Mouse (Mus musculus): ENCODE data around the gene Heph. TPM values are rescaled to one million over a fixed set of nuclear protein-coding genes. Genes with fewer than 3 reads are reported as not detected.
"Not testable (repeated sequence)": the region's sequence is repeated elsewhere in the genome, so short reads cannot be mapped to it uniquely, and the experiment has no call there.

Heph gene
- polyA plus RNA-seq (2015; fragmentation: Nextera tagmentation; extraction: Ambion mirVana) = 4.7 and 5.9 TPM in 2 replicates

DNA sequence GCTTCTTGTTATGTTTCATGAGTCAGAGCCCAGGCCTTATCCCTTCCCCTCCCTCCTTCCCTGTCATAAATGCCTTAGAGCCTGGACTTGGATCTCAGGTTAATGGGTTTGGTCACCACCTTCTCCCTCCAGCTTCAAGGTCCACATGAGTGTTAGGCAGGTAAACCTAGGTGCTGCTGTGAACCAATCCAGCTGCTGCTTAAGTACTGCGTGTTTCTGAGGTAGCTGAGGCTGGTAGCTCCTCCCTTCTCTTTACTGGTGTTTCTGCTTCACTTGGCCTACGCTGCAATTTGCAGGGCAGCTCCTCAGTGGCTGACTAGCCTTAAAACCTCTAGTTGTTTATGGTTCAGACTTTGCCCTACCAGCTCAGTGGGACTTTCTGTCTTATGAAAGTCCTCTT is at the start of gene Heph:
Gene Heph (plus strand): TSS at position 211 of the 400 bp plus-strand sequence.
- H3K4me1 ChIP-seq (replicated peaks) = no peaks in the 10 kb centered on the region
- H3K4me3 ChIP-seq = peak within 1 kb of the TSS; percentile 20; the same call in 1 of the 2 replicates
- WGBS = 69% methylated on average over 2 of the region's 2 CpGs

DNA sequence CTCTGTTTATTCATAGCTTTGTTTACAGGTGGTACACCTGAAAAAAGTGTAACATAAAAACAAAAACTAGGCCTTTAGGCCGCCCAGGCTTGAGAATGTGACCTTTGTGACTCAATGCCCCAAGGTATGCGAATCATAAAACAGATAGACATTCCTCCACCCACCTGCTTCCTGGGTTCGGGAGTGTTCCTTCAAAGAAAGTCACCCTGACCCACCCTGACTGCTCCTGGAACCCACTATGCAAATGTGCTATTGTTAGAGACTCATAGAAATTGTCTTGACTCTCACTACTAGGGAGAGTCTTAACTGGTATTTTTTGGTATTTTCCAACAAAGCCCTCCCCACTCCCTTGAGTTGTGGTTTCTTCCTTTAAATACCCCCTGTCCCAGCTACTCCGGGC is 39.8 kb upstream of the Heph start:
- H3K4me2 ChIP-seq; H3K27ac ChIP-seq (replicated peaks); H3K36me3 ChIP-seq; H3K4me3 ChIP-seq; ATAC-seq (ENCODE audit: low read depth); H3K9ac ChIP-seq; H3K9me3 ChIP-seq; H3K27me3 ChIP-seq; H3K4me1 ChIP-seq (replicated peaks): not testable (repeated sequence)
- WGBS = 82% methylated on average over 4 of the region's 4 CpGs

More for the DNA sequence above, at the start of gene Heph:
- peak within 1 kb of the TSS; percentile 19; the same call in 1 of the 2 replicates for H3K4me2 ChIP-seq
- no peaks in the 10 kb centered on the region for H3K36me3 ChIP-seq
- no peaks in the 10 kb centered on the region for H3K9me3 ChIP-seq
- no peaks in the 10 kb centered on the region for H3K27me3 ChIP-seq
- no peak within 1 kb of the TSS for H3K27ac ChIP-seq (replicated peaks)
- ATAC-seq (ENCODE audit: low read depth) = no peak
- H3K9ac ChIP-seq = no peak within 1 kb of the TSS

DNA sequence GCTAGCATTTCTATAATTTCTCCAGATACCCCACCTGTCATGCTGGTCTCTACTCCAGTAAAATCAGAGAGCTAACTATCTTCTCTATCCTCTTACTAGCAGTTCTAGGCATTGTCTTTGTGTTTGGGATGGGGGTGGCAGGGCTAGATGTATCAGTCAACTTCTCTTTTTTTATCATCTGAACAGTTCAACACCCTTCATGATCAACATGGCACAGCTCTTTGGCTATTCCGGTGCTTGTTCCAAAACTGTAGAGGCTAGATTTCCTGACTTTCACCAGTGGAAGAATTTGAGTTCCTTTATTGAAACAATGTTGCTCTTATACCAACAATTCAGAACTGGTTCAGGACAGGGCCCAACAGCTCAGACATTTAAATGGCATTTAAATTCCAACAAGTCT is 38.2 kb upstream of the Heph start:
- no peak for ATAC-seq (ENCODE audit: low read depth)
- no peaks in the 10 kb centered on the region for H3K9me3 ChIP-seq
- no peaks in the 10 kb centered on the region for H3K36me3 ChIP-seq
- no peaks in the 10 kb centered on the region for H3K4me1 ChIP-seq (replicated peaks)
- H3K9ac ChIP-seq = no peak overlapping the region
- no peaks in the 10 kb centered on the region for H3K27me3 ChIP-seq
- 100% methylated on average over 1 of the region's 1 CpGs for WGBS
- no peak overlapping the region for H3K4me2 ChIP-seq
- H3K4me3 ChIP-seq = no peak overlapping the region
- H3K27ac ChIP-seq (replicated peaks) = no peak overlapping the region

DNA sequence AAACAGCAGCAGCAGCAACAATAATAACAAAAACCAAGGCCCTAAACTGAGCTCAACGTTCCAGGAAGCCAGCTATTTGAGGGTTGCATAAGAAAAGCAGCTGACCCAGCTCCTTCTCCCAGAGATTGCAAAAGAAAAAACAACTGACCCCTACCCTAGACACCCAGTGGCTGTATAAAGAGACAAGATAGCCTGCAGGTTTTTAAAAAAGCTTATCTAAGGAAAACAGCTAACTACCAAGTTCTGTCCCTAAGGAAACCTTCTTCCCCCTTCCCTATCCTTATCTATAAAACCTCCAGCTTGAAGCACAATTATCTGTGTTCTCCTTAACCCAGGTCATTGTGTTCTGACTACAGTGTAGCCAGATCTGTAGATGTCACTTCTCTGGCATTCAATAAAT is 37.4 kb upstream of the Heph start:
- no peaks in the 10 kb centered on the region for H3K36me3 ChIP-seq
- H3K4me2 ChIP-seq = no peak overlapping the region
- WGBS = 58% methylated on average over 1 of the region's 1 CpGs
- no peak overlapping the region for H3K9ac ChIP-seq
- no peak for ATAC-seq (ENCODE audit: low read depth)
- H3K4me3 ChIP-seq = no peak overlapping the region
- no peaks in the 10 kb centered on the region for H3K9me3 ChIP-seq
- H3K27ac ChIP-seq (replicated peaks) = no peak overlapping the region
- no peaks in the 10 kb centered on the region for H3K27me3 ChIP-seq
- no peaks in the 10 kb centered on the region for H3K4me1 ChIP-seq (replicated peaks)

DNA sequence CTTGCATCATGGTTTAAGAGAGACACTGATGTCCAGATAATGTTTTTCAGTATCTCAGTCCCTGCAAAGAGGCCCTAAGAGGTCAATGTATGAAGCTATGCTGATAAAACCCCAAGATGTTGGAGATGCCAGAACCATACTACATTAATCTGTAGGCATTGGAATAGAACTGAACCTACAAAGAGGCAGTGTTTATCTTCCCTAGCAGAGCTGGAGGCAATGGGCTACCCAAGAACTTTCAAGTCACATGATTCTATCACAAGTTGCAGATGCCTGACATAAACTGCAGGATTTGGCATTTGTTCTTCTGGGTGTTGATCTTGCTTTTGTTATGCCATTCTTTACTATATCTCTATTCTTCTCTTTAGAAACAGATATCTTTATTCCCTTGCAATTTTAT is 35.8 kb upstream of the Heph start:
- Histone ChIP-seq H3K4me3 (no peak overlapping the region), H3K9me3 (no peaks in the 10 kb centered on the region), H3K4me1 (replicated peaks) (no peaks in the 10 kb centered on the region), H3K9ac (no peak overlapping the region), H3K27ac (replicated peaks) (no peak overlapping the region), H3K27me3 (no peaks in the 10 kb centered on the region), H3K36me3 (no peaks in the 10 kb centered on the region), H3K4me2 (no peak overlapping the region)
- no peak for ATAC-seq (ENCODE audit: low read depth)

DNA sequence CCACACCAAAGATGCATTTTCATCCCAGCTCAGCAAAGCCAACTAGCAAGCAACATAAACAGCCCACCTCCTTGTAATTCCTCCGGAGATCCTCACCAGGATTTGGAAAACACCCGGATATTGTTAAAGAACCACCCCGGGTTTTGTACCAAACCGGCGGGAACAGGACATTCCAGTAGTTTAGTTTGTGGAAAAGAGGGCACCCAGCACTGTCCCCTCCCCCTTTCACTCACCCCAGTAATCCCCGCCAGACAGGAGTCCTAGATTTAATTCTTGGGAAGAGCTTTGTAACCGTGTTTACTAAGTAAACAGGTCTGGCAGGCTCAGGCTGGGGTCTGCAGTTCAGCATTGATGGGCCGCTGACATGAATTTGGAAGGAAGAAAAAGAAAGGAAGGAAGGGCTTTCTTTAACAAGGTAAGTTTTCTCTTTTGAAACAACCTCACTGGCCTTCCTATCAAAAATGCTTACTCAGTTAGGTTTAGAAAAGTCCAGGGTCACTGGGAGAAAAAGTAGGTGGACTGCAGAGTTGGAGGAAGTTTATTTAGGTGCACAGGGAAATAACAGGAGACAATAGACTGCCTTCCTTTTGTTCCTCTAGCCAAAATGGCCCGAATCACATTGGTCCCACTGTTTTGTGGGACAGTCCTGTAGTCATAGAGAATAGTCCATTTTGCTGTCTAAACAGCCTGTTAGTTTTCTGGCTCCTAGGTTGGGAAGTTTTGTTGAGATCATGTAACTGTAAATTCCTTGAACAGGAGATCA is 1.2 kb downstream of the Heph start, which contains the start of gene Hsf3:
Gene Hsf3 (minus strand): TSS at position 94 of the 763 bp plus-strand sequence.
- H3K36me3 ChIP-seq = no peaks in the 10 kb centered on the region
- H3K4me3 ChIP-seq = peak within 1 kb of the TSS; percentile 20
- H3K27ac ChIP-seq (replicated peaks) = no peak within 1 kb of the TSS
- no peak for ATAC-seq (ENCODE audit: low read depth)
- no peaks in the 10 kb centered on the region for H3K9me3 ChIP-seq
- H3K4me1 ChIP-seq (replicated peaks) = no peaks in the 10 kb centered on the region
- H3K27me3 ChIP-seq = no peaks in the 10 kb centered on the region
- 22% methylated on average over 9 of the region's 9 CpGs for WGBS
- H3K9ac ChIP-seq = no peak within 1 kb of the TSS
- peak within 1 kb of the TSS; percentile 19; the same call in 1 of the 2 replicates for H3K4me2 ChIP-seq

DNA sequence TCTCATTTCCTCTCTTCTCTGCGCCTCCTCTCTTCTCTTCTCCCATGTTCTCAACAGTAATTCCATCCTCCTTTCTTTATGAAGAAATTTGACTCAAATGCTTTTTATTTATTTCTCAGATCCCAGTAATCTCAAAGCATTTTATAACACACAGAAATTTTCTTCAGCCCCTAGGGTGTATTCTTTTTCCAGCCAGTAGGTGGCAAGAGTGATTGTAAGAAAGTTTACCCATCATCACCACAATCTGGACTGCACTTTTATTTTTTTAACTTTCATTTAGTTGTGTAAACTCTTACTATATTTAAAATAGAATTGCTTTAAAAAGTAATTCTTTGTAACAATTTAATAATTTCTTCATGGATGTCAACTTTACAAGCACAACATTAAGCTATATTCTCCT is 46.4 kb downstream of the Heph start:
- no peak for ATAC-seq (ENCODE audit: low read depth)
- Histone ChIP-seq H3K9me3 (no peaks in the 10 kb centered on the region), H3K4me3 (no peak overlapping the region), H3K4me2 (no peak overlapping the region), H3K4me1 (replicated peaks) (no peaks in the 10 kb centered on the region), H3K27me3 (no peaks in the 10 kb centered on the region), H3K27ac (replicated peaks) (no peak overlapping the region), H3K9ac (no peak overlapping the region), H3K36me3 (no peaks in the 10 kb centered on the region)
- WGBS = 55% methylated on average over 1 of the region's 1 CpGs

Other genes starting within 250 kb of the Heph start
- not detected in 2 replicates for gene Vsig4, start 161.9 kb upstream of the Heph start, polyA plus RNA-seq (2015; fragmentation: Nextera tagmentation; extraction: Ambion mirVana)
- not detected in 2 replicates for gene Hsf3, start 935 bp downstream of the Heph start, polyA plus RNA-seq (2015; fragmentation: Nextera tagmentation; extraction: Ambion mirVana)

All from neural tube, embryonic 13.5 days (tissue).